Mouse (Mus musculus): Measurements from ENCODE around the gene Itga6. TPM values are rescaled to one million over a fixed set of nuclear protein-coding genes. Genes with fewer than 3 reads are reported as not detected.

The Itga6 gene
- polyA plus RNA-seq, 1 experiment from 2014 or later, result 32.1 TPM

DNA sequence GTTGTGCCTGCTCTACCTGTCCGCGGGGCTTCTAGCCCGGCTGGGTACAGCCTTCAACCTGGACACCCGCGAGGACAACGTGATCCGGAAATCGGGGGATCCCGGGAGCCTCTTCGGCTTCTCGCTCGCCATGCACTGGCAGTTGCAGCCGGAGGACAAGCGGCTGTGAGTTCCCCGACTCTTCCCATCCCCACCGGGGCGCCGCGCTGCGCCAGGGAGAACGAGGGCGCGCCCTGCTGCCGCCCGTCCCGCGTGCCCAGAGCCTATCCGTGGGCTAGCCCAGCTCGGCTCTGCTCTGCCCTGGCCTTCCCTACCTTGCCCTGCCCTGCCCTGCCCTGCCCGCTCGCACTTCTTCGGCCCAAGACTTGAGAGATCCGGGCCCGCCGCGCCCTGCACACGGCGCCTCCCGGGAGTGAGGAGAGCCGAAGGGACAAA is 41.8 kb downstream of the Itga6 start:
- no peak for TF ChIP-seq CTCF (IDR thresholded peaks at IDR 0.05; ENCODE audit: low read depth)
- Histone ChIP-seq H3K4me2 (replicated peaks; ENCODE audit: low read depth) (peak overlapping the region; percentile 94), H3K9ac (ENCODE audit: low read depth, low read length) (peak overlapping the region; percentile 79), H3K27ac (ENCODE audit: low read depth, low read length) (peak overlapping the region; percentile 94), H3K27me3 (replicated peaks; ENCODE audit: control insufficient read depth, insufficient read depth, low read length) (no peaks in the 10 kb centered on the region), H3K9me3 (ENCODE audit: control insufficient read depth) (no peaks in the 10 kb centered on the region), H3K36me3 (ENCODE audit: control insufficient read depth, insufficient read depth) (no peaks in the 10 kb centered on the region), H3K4me3 (ENCODE audit: low read depth, low read length) (peak overlapping the region; percentile 86), H3K4me1 (replicated peaks; ENCODE audit: control insufficient read depth, insufficient read depth, low read length) (no peaks in the 10 kb centered on the region; the same call in 1 of the 2 replicates)
- WGBS, result 0% methylated on average over 36 of the region's 40 CpGs
- ATAC-seq, result peak; percentile 81

DNA sequence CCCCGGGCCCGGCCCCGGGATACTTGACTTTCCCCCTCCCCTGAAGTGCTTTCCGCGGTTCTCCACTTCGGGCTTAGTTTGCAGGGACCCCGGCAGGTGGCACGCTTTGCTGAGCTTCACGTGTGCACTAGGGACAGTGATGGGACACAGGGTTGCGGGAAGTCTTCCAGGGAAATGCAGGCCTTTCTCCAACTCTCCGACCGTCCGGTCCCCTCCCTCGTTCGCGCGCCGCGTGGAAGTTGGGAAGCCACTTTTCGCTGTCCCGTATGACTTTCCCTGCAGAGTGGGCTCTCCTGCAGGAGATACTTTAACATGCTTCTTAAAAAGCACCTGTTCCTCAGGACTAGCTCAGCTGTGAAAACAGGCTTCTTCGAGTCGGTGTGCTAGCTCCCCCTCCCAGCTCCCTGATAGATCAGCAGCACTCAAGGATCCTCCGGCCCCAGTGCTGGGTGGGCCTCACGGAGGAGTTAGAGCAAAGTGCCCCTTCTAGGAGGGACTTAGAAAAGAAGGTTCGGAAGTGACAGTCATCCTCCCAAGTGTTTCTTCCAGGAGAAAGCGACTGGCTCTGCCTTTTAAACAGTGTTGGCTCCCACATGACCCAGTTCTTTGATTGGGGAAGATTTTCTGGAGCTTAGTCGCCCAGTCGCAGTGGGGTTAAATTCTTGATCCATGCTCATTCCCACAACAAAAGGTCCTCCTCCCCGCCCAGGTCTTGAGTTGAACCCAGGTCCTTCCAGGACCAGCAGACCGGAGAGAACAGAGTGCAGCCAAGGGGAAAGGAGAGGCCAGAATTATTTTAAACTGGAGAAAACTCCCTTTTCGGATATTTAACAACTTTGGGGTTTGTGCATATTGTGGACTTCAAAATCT is 42.4 kb downstream of the Itga6 start:
- peak; percentile 26 for ATAC-seq

DNA sequence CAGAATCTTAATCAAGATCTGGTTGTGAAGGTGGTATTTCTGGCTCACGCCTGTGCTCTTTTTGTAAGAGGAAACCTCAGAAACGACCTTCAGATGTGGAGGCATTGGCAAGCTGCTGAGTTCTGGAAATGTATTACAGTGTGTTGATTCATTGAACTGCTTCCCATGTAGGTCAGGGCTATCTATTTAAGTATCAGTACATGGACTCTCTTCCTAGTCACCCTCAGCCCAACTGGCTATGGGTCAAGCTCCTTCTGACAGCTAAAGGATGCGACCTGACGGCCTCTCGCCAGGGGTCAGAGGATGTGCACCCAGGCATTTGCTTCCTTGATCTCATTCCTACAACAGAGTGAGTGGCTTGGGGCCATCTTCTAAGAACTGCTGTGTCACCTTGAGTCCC is 45.3 kb downstream of the Itga6 start:
- Histone ChIP-seq H3K4me1 (replicated peaks; ENCODE audit: control insufficient read depth, insufficient read depth, low read length) (no peaks in the 10 kb centered on the region; the same call in 1 of the 2 replicates), H3K9ac (ENCODE audit: low read depth, low read length) (no peak overlapping the region), H3K9me3 (ENCODE audit: control insufficient read depth) (no peaks in the 10 kb centered on the region), H3K4me2 (replicated peaks; ENCODE audit: low read depth) (no peak overlapping the region), H3K27ac (ENCODE audit: low read depth, low read length) (no peak overlapping the region), H3K27me3 (replicated peaks; ENCODE audit: control insufficient read depth, insufficient read depth, low read length) (no peaks in the 10 kb centered on the region), H3K36me3 (ENCODE audit: control insufficient read depth, insufficient read depth) (no peaks in the 10 kb centered on the region), H3K4me3 (ENCODE audit: low read depth, low read length) (no peak overlapping the region)
- no peak for ATAC-seq
- 85% methylated on average over 5 of the region's 5 CpGs for WGBS
- no peak for TF ChIP-seq CTCF (IDR thresholded peaks at IDR 0.05; ENCODE audit: low read depth)

More for the DNA sequence above, 42.4 kb downstream of the Itga6 start:
- peak; percentile 43; the same call in 1 of the 2 replicates for TF ChIP-seq CTCF (IDR thresholded peaks at IDR 0.05; ENCODE audit: low read depth)
- peak overlapping the region; percentile 94 for H3K4me2 ChIP-seq (replicated peaks; ENCODE audit: low read depth)
- peak overlapping the region; percentile 86 for H3K4me3 ChIP-seq (ENCODE audit: low read depth, low read length)
- no peaks in the 10 kb centered on the region for H3K27me3 ChIP-seq (replicated peaks; ENCODE audit: control insufficient read depth, insufficient read depth, low read length)
- no peaks in the 10 kb centered on the region for H3K9me3 ChIP-seq (ENCODE audit: control insufficient read depth)
- peak overlapping the region; percentile 79 for H3K9ac ChIP-seq (ENCODE audit: low read depth, low read length)
- no peaks in the 10 kb centered on the region for H3K36me3 ChIP-seq (ENCODE audit: control insufficient read depth, insufficient read depth)
- 4% methylated on average over 32 of the region's 32 CpGs for WGBS
- H3K4me1 ChIP-seq (replicated peaks; ENCODE audit: control insufficient read depth, insufficient read depth, low read length), result no peaks in the 10 kb centered on the region; the same call in 1 of the 2 replicates
- peak overlapping the region; percentile 94 for H3K27ac ChIP-seq (ENCODE audit: low read depth, low read length)

- H3K27me3 ChIP-seq (replicated peaks; ENCODE audit: control insufficient read depth, insufficient read depth, low read length), result no peaks in the 10 kb centered on the region
- no peak overlapping the region for H3K4me2 ChIP-seq (replicated peaks; ENCODE audit: low read depth)
- no peaks in the 10 kb centered on the region for H3K36me3 ChIP-seq (ENCODE audit: control insufficient read depth, insufficient read depth)
- WGBS, result 92% methylated on average over 2 of the region's 2 CpGs
- no peaks in the 10 kb centered on the region for H3K9me3 ChIP-seq (ENCODE audit: control insufficient read depth)
- H3K4me3 ChIP-seq (ENCODE audit: low read depth, low read length), result no peak overlapping the region
- H3K4me1 ChIP-seq (replicated peaks; ENCODE audit: control insufficient read depth, insufficient read depth, low read length), result no peaks in the 10 kb centered on the region; the same call in 1 of the 2 replicates
- TF ChIP-seq CTCF (IDR thresholded peaks at IDR 0.05; ENCODE audit: low read depth), result no peak
- H3K9ac ChIP-seq (ENCODE audit: low read depth, low read length), result no peak overlapping the region
- H3K27ac ChIP-seq (ENCODE audit: low read depth, low read length), result no peak overlapping the region
- ATAC-seq, result no peak
These were observed 45.8 kb downstream of the Itga6 start for GRCm38 (mm10) chr2:71791203-71791602.

DNA sequence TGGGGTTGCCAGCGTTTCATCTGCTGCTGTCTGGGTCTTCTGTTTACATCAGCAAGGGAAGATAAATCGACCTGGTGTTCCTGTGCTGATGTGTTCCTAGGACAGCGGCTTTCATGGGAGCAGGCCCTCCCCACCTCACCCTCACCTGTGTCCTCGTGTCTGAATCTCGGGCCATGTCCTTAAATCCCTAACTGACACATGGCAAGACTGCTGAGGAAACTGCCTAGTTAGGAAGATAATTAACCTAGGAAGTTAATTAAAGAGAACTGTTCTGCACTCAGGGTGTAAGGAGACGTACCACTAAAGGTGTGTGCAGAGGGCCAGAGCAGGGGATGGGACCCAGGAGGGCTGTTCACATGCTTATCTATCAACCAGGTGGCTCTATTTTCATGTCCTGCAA is 48.7 kb downstream of the Itga6 start:
- 30% methylated on average over 6 of the region's 6 CpGs for WGBS
- 0 out of 2 replicates have a peak overlapping the region, but pooled peaks have one; percentile 3 for H3K27ac ChIP-seq (ENCODE audit: low read depth, low read length)
- ATAC-seq, result no peak
- H3K36me3 ChIP-seq (ENCODE audit: control insufficient read depth, insufficient read depth), result no peaks in the 10 kb centered on the region
- H3K4me2 ChIP-seq (replicated peaks; ENCODE audit: low read depth), result 0 out of 2 replicates have a peak overlapping the region, but pooled peaks have one; percentile 6
- H3K9ac ChIP-seq (ENCODE audit: low read depth, low read length), result no peak overlapping the region
- H3K4me1 ChIP-seq (replicated peaks; ENCODE audit: control insufficient read depth, insufficient read depth, low read length), result no peaks in the 10 kb centered on the region; the same call in 1 of the 2 replicates
- no peak for TF ChIP-seq CTCF (IDR thresholded peaks at IDR 0.05; ENCODE audit: low read depth)
- no peak overlapping the region for H3K4me3 ChIP-seq (ENCODE audit: low read depth, low read length)
- H3K27me3 ChIP-seq (replicated peaks; ENCODE audit: control insufficient read depth, insufficient read depth, low read length), result no peaks in the 10 kb centered on the region
- H3K9me3 ChIP-seq (ENCODE audit: control insufficient read depth), result no peaks in the 10 kb centered on the region

- H3K4me2 ChIP-seq (replicated peaks; ENCODE audit: low read depth), result no peak overlapping the region
- 65% methylated on average over 6 of the region's 6 CpGs for WGBS
- no peak for TF ChIP-seq CTCF (IDR thresholded peaks at IDR 0.05; ENCODE audit: low read depth)
- H3K9me3 ChIP-seq (ENCODE audit: control insufficient read depth), result no peaks in the 10 kb centered on the region
- no peaks in the 10 kb centered on the region for H3K36me3 ChIP-seq (ENCODE audit: control insufficient read depth, insufficient read depth)
- ATAC-seq, result no peak
- H3K9ac ChIP-seq (ENCODE audit: low read depth, low read length), result no peak overlapping the region
- no peak overlapping the region for H3K4me3 ChIP-seq (ENCODE audit: low read depth, low read length)
- H3K27me3 ChIP-seq (replicated peaks; ENCODE audit: control insufficient read depth, insufficient read depth, low read length), result no peaks in the 10 kb centered on the region
- H3K4me1 ChIP-seq (replicated peaks; ENCODE audit: control insufficient read depth, insufficient read depth, low read length), result peaks cover under 1% of the 10 kb centered on the region; the same call in 1 of the 2 replicates
- no peak overlapping the region for H3K27ac ChIP-seq (ENCODE audit: low read depth, low read length)
These were observed 51.4 kb downstream of the Itga6 start for GRCm38 (mm10) chr2:71796787-71797186.

All from intestine, postnatal 0 days (tissue).